Mouse (Mus musculus) kidney, adult 2 months (tissue): ENCODE results near the gene Clcn7.

Source experiments
- CTCF ChIP-seq: fragments of 200-500 bp; conservative IDR thresholded peaks from 2 replicates; pipeline ENCODE4 v1.5.1; 2011; ENCODE audit warnings: low read depth, mild to moderate bottlenecking, control low read depth, low read length, moderate library complexity, mixed read lengths; ENCODE audit not compliant: insufficient read depth, insufficient read length
- POLR2A ChIP-seq: fragments of 200-500 bp; IDR thresholded peaks from one replicate; pipeline ENCODE4 v1.6.1; 2011; ENCODE audit warnings: low read depth, low read length, control low read depth

DNA sequence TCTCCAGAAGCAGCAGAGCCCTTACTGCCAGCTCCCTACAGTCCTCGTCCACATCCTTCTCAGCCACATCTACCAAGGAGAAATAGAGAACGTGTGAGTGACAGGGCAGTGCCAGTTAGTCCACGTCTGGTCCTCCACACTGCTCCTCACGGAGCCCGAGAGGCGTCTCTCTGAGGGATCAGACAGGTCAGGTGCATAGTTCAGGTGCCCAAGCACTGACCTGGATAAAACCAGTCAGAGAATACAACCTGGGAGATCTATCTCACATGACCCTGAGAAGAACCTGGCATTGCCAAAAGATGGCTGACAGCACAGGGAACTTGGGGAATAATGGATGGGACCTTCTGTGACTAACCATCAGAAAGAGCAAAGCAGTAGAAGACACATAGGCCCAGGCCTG lies 33.1 kb upstream of the Clcn7 start:
- TF ChIP-seq CTCF: no peak
- no peak for TF ChIP-seq POLR2A
